Mouse (Mus musculus): Measurements from ENCODE around the gene Dusp22.

DNA sequence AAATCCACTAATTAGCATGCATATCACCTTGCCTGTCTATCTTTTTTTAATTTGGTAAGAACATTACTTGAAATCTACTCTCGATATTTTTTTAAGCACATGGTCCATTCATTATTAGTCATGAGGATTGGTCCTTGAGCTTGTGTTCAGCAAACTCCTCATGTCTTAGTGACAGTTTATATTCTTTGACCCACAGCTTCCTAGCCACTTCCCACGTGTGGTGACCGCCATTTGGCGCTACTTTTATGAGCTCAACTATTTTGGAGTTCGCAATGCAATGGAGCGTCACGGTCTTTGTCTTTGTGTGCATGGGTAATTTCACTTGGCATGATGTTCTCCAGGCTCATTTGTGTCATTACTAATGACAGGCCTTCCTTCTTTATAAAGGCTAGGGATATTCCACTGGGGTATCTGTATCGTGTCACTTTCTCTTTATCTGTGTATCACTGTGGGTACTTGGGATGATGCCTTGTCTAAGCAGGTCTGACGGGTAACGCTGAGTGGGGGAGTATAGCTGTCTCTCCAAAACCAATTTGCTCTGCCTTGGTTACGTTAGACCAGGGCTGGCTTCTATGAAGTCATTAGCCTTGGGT is 99.1 kb downstream of the Dusp22 start:
- TF ChIP-seq CTCF (IDR thresholded peaks at IDR 0.05) (no peak), POLR2A (IDR thresholded peaks at IDR 0.05; ENCODE audit: insufficient read depth, low read depth, low read length) (no peak)
